Mouse (Mus musculus) heart, embryonic 10.5 days (tissue): ENCODE results near the gene Arhgap25. TPM values are rescaled to one million over a fixed set of nuclear protein-coding genes. Genes with fewer than 3 reads are reported as not detected.
"Not testable (repeated sequence)": the region's sequence is repeated elsewhere in the genome, so short reads cannot be mapped to it uniquely, and the experiment has no call there.

Experiments
- DNase-seq: peaks from one replicate; pipeline ENCODE4 v3.0.0-alpha.2; 2017; ENCODE audit warnings: low spot score
- H3K27ac ChIP-seq: fragments of 300-500 bp; sonication (generic); 2 replicates; pipeline ENCODE4 v1.5.1; 2016; ENCODE audit warnings: mild to moderate bottlenecking
- H3K27me3 ChIP-seq: fragments of 300-500 bp; sonication (generic); 2 replicates; pipeline ENCODE4 v1.6.1; 2016; ENCODE audit warnings: mild to moderate bottlenecking; ENCODE audit not compliant: poor library complexity, insufficient read depth, severe bottlenecking
- H3K36me3 ChIP-seq: fragments of 300-500 bp; sonication (generic); 2 replicates; pipeline ENCODE4 v1.6.1; 2016; ENCODE audit warnings: mild to moderate bottlenecking, moderate library complexity
- H3K4me1 ChIP-seq: fragments of 300-500 bp; sonication (generic); 2 replicates; pipeline ENCODE4 v1.6.1; 2016; ENCODE audit warnings: mild to moderate bottlenecking
- H3K4me3 ChIP-seq: fragments of 300-500 bp; sonication (generic); 2 replicates; pipeline ENCODE4 v1.5.1; 2016; ENCODE audit warnings: mild to moderate bottlenecking, moderate library complexity
- H3K9me3 ChIP-seq: fragments of 300-500 bp; sonication (generic); 2 replicates; pipeline ENCODE4 v1.6.1; 2016; ENCODE audit warnings: mild to moderate bottlenecking, moderate library complexity
- WGBS: fragments of 180-500 bp; shearing (Covaris S2); methylation state at CpG from one replicate; pipeline ENCODE4 v1.1.7; 2016; 5-methylcytosine and 5-hydroxymethylcytosine counted together
- polyA plus RNA-seq: library from polyadenylated mRNA; unstranded; fragments of >200 nt; fragmentation: Nextera tagmentation; extraction: Ambion mirVana; gene quantifications from 2 replicates; pipeline ENCODE4 v1.2.1, GENCODE M21; 2016

The Arhgap25 gene
- polyA plus RNA-seq, 1 experiment from 2014 or later, result 3.9 TPM

GRCm38 (mm10) chr6:87530386-87530785 is 2.7 kb downstream of the Arhgap25 start:
- H3K4me1 ChIP-seq, result peaks cover 27% of the 10 kb centered on the region
- no peak for DNase-seq
- H3K9me3 ChIP-seq, result no peaks in the 10 kb centered on the region
- H3K4me3 ChIP-seq, result no peak overlapping the region
- 0 out of 2 replicates have a peak, but pooled peaks cover 4% of the 10 kb centered on the region for H3K27me3 ChIP-seq
- no peak overlapping the region for H3K27ac ChIP-seq
- no peaks in the 10 kb centered on the region for H3K36me3 ChIP-seq
- WGBS, result 68% methylated on average over 2 of the region's 2 CpGs

GRCm38 (mm10) chr6:87527846-87528557 is 5.1 kb downstream of the Arhgap25 start:
- Histone ChIP-seq H3K27ac (no peak overlapping the region; the same call in 1 of the 2 replicates), H3K4me1 (peaks cover 36% of the 10 kb centered on the region), H3K9me3 (no peaks in the 10 kb centered on the region), H3K36me3 (no peaks in the 10 kb centered on the region), H3K4me3 (no peak overlapping the region), H3K27me3 (no peaks in the 10 kb centered on the region)
- WGBS, result 46% methylated on average over 6 of the region's 6 CpGs
- no peak for DNase-seq

- Histone ChIP-seq H3K36me3 (no peaks in the 10 kb centered on the region), H3K4me1 (peaks cover 36% of the 10 kb centered on the region), H3K27ac (no peak overlapping the region), H3K4me3 (no peak overlapping the region), H3K9me3 (no peaks in the 10 kb centered on the region), H3K27me3 (no peaks in the 10 kb centered on the region)
- 46% methylated on average over 4 of the region's 4 CpGs for WGBS
- DNase-seq, result no peak
These were observed 5.7 kb downstream of the Arhgap25 start for GRCm38 (mm10) chr6:87527366-87527765.

GRCm38 (mm10) chr6:87525126-87525525 is 7.9 kb downstream of the Arhgap25 start:
- 88% methylated on average over 10 of the region's 10 CpGs for WGBS
- Histone ChIP-seq H3K27me3 (0 out of 2 replicates have a peak, but pooled peaks cover 3% of the 10 kb centered on the region), H3K36me3 (no peaks in the 10 kb centered on the region), H3K4me1 (peaks cover 36% of the 10 kb centered on the region), H3K27ac (no peak overlapping the region), H3K4me3 (no peak overlapping the region), H3K9me3 (no peaks in the 10 kb centered on the region)
- DNase-seq, result no peak

GRCm38 (mm10) chr6:87524281-87524680 is 8.8 kb downstream of the Arhgap25 start:
- H3K9me3 ChIP-seq, result no peaks in the 10 kb centered on the region
- H3K4me1 ChIP-seq, result peaks cover 34% of the 10 kb centered on the region
- WGBS, result 90% methylated on average over 4 of the region's 4 CpGs
- no peak overlapping the region for H3K27ac ChIP-seq
- 0 out of 2 replicates have a peak, but pooled peaks cover 9% of the 10 kb centered on the region for H3K27me3 ChIP-seq
- no peak for DNase-seq
- H3K4me3 ChIP-seq, result no peak overlapping the region
- H3K36me3 ChIP-seq, result no peaks in the 10 kb centered on the region

GRCm38 (mm10) chr6:87523736-87524135 is 9.3 kb downstream of the Arhgap25 start:
- H3K4me1 ChIP-seq, result peaks cover 34% of the 10 kb centered on the region
- WGBS, result 66% methylated on average over 7 of the region's 7 CpGs
- DNase-seq, result no peak
- H3K4me3 ChIP-seq, result no peak overlapping the region
- H3K36me3 ChIP-seq, result no peaks in the 10 kb centered on the region
- no peaks in the 10 kb centered on the region for H3K9me3 ChIP-seq
- H3K27me3 ChIP-seq, result 0 out of 2 replicates have a peak, but pooled peaks cover 14% of the 10 kb centered on the region
- no peak overlapping the region for H3K27ac ChIP-seq

GRCm38 (mm10) chr6:87523085-87523484 is 10.0 kb downstream of the Arhgap25 start:
- H3K4me1 ChIP-seq, result peaks cover 29% of the 10 kb centered on the region
- no peak overlapping the region for H3K4me3 ChIP-seq
- DNase-seq, result no peak
- H3K9me3 ChIP-seq, result no peaks in the 10 kb centered on the region
- H3K27me3 ChIP-seq, result 0 out of 2 replicates have a peak, but pooled peaks cover 14% of the 10 kb centered on the region
- 72% methylated on average over 2 of the region's 2 CpGs for WGBS
- no peak overlapping the region for H3K27ac ChIP-seq
- H3K36me3 ChIP-seq, result no peaks in the 10 kb centered on the region

- no peak overlapping the region for H3K27ac ChIP-seq
- WGBS, result 28% methylated on average over 3 of the region's 3 CpGs
- DNase-seq, result no peak
These were observed 10.8 kb downstream of the Arhgap25 start for GRCm38 (mm10) chr6:87522236-87522635.

GRCm38 (mm10) chr6:87521705-87522104 is 11.4 kb downstream of the Arhgap25 start:
- H3K36me3 ChIP-seq, H3K27ac ChIP-seq, H3K9me3 ChIP-seq, DNase-seq, H3K4me3 ChIP-seq: not testable (repeated sequence)
- Histone ChIP-seq H3K27me3 (0 out of 2 replicates have a peak, but pooled peaks cover 14% of the 10 kb centered on the region), H3K4me1 (peaks cover 16% of the 10 kb centered on the region)
- 80% methylated on average over 6 of the region's 6 CpGs for WGBS

More at GRCm38 (mm10) chr6:87522236-87522635, 10.8 kb downstream of the Arhgap25 start:
- H3K9me3 ChIP-seq, result no peaks in the 10 kb centered on the region
- H3K27me3 ChIP-seq, result 0 out of 2 replicates have a peak, but pooled peaks cover 14% of the 10 kb centered on the region
- peaks cover 20% of the 10 kb centered on the region for H3K4me1 ChIP-seq
- H3K36me3 ChIP-seq, result no peaks in the 10 kb centered on the region
- H3K4me3 ChIP-seq, result no peak overlapping the region

- H3K4me1 ChIP-seq, result peaks cover 16% of the 10 kb centered on the region
- H3K9me3 ChIP-seq, result no peaks in the 10 kb centered on the region
- no peak overlapping the region for H3K4me3 ChIP-seq
- 0 out of 2 replicates have a peak, but pooled peaks cover 14% of the 10 kb centered on the region for H3K27me3 ChIP-seq
- H3K27ac ChIP-seq, result no peak overlapping the region
- no peaks in the 10 kb centered on the region for H3K36me3 ChIP-seq
- WGBS, result 83% methylated on average over 8 of the region's 8 CpGs
- no peak for DNase-seq
These were observed 12.5 kb downstream of the Arhgap25 start for GRCm38 (mm10) chr6:87520572-87520971.

GRCm38 (mm10) chr6:87519809-87520208 is 13.2 kb downstream of the Arhgap25 start:
- Histone ChIP-seq H3K4me1 (peaks cover 12% of the 10 kb centered on the region), H3K9me3 (no peaks in the 10 kb centered on the region), H3K36me3 (no peaks in the 10 kb centered on the region), H3K27ac (no peak overlapping the region), H3K4me3 (no peak overlapping the region), H3K27me3 (0 out of 2 replicates have a peak, but pooled peaks cover 14% of the 10 kb centered on the region)
- WGBS, result 85% methylated on average over 11 of the region's 11 CpGs
- DNase-seq, result no peak

GRCm38 (mm10) chr6:87518622-87519021 is 14.4 kb downstream of the Arhgap25 start:
- 0 out of 2 replicates have a peak, but pooled peaks cover 14% of the 10 kb centered on the region for H3K27me3 ChIP-seq
- 89% methylated on average over 10 of the region's 10 CpGs for WGBS

GRCm38 (mm10) chr6:87517753-87518409 is 15.2 kb downstream of the Arhgap25 start:
- H3K4me3 ChIP-seq, result no peak overlapping the region
- 0 out of 2 replicates have a peak, but pooled peaks cover 14% of the 10 kb centered on the region for H3K27me3 ChIP-seq
- WGBS, result 63% methylated on average over 4 of the region's 4 CpGs
- H3K36me3 ChIP-seq, result no peaks in the 10 kb centered on the region
- no peaks in the 10 kb centered on the region for H3K9me3 ChIP-seq
- no peak overlapping the region for H3K27ac ChIP-seq
- no peaks in the 10 kb centered on the region for H3K4me1 ChIP-seq
- no peak for DNase-seq

More at GRCm38 (mm10) chr6:87518622-87519021, 14.4 kb downstream of the Arhgap25 start:
- Histone ChIP-seq H3K9me3 (no peaks in the 10 kb centered on the region), H3K4me1 (no peaks in the 10 kb centered on the region), H3K4me3 (no peak overlapping the region), H3K36me3 (no peaks in the 10 kb centered on the region), H3K27ac (no peak overlapping the region)
- DNase-seq, result no peak
